Mouse (Mus musculus): Measurements from ENCODE around the gene Pusl1. TPM values are rescaled to one million over a fixed set of nuclear protein-coding genes. Genes with fewer than 3 reads are reported as not detected.

Gene Pusl1
- polyA plus RNA-seq, 1 experiment from 2014 or later, result 35.6 TPM

DNA sequence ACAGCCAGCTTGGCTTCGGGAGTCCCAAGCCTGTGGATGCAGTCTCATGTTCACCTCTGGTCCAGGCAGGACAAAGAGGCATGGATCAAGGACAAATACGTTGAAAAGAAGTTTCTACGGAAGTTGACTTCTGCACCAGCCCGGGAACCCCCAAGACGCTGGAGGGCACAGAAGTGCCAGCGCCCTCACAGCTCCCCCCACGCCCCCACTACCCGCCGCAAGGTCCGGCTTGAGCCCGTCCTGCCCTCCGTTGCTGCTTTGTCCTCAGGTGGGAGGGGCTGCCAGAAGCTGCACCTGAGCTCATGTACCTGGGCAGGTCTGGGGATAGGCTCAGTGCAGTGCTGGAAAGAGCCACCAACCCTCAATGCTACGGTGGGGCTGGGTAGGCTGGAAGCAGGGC, 11.7 kb upstream of the Pusl1 start:
- H3K9me3 ChIP-seq (replicated peaks; ENCODE audit: control insufficient read depth, low read length), result no peaks in the 10 kb centered on the region
- H3K4me1 ChIP-seq (ENCODE audit: control insufficient read depth, insufficient read depth, low read length), result no peaks in the 10 kb centered on the region
- no peak for DNase-seq (ENCODE audit: low spot score)
- ATAC-seq (replicated peaks; ENCODE audit: insufficient number of reproducible peaks, low FRiP score, low TSS enrichment, low read depth), result no peak
- no peak overlapping the region for H3K9ac ChIP-seq (replicated peaks; ENCODE audit: low read length)
- no peak overlapping the region for H3K4me3 ChIP-seq (ENCODE audit: low read depth, low read length)
- H3K27ac ChIP-seq (replicated peaks; ENCODE audit: low read depth, low read length), result no peak overlapping the region
- peaks cover 8% of the 10 kb centered on the region for H3K36me3 ChIP-seq (replicated peaks; ENCODE audit: control insufficient read depth, insufficient read depth, low read depth, low read length)
- no peaks in the 10 kb centered on the region for H3K27me3 ChIP-seq (ENCODE audit: control insufficient read depth, insufficient read depth, low read length)
- 89% methylated on average over 13 of the region's 13 CpGs for WGBS
- no peak overlapping the region for H3K4me2 ChIP-seq (ENCODE audit: low read depth, low read length)

DNA sequence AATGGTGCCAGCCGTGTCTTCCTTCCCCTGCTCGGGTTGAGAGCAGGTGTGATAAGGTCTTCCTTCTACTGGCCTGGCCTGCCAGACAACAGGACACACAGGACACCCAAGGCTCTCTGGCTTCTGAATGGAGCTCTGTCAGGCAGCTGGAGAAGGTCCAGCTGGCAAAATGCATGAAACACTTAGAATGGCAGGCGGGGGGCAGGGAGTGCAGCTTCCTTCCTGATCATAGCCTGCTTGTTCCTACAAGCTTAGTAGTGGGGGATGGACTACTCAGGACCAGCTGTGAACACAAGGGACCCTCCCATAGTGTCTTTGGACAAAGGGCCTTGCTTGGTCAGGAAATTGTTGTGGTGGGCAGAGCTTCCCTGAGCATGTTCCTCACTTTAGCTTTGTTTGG, 9.6 kb upstream of the Pusl1 start:
- no peak for DNase-seq (ENCODE audit: low spot score)
- no peak for ATAC-seq (replicated peaks; ENCODE audit: insufficient number of reproducible peaks, low FRiP score, low TSS enrichment, low read depth)
- Histone ChIP-seq H3K27me3 (ENCODE audit: control insufficient read depth, insufficient read depth, low read length) (no peaks in the 10 kb centered on the region), H3K9me3 (replicated peaks; ENCODE audit: control insufficient read depth, low read length) (no peaks in the 10 kb centered on the region), H3K9ac (replicated peaks; ENCODE audit: low read length) (no peak overlapping the region), H3K4me2 (ENCODE audit: low read depth, low read length) (no peak overlapping the region), H3K4me1 (ENCODE audit: control insufficient read depth, insufficient read depth, low read length) (no peaks in the 10 kb centered on the region), H3K4me3 (ENCODE audit: low read depth, low read length) (no peak overlapping the region), H3K36me3 (replicated peaks; ENCODE audit: control insufficient read depth, insufficient read depth, low read depth, low read length) (peaks cover 8% of the 10 kb centered on the region), H3K27ac (replicated peaks; ENCODE audit: low read depth, low read length) (no peak overlapping the region)
- WGBS, result 88% methylated on average over 3 of the region's 3 CpGs

DNA sequence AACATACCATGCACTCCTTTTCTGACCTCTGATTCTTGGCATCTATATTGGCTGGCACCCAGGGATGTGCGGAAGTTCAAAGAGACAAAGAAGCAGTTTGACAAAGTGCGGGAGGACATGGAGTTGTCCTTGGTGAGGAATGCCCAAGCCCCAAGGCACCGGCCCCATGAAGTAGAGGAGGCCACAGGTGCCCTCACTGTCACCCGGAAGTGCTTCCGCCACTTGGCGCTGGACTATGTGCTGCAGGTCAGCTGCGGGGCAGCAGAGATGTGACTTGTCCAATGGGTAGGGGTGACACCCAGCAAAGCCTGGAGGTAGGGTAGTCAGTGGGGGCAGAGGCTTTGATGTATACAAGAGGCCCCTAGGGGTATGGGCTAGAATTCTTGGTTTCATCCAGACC, 7.8 kb upstream of the Pusl1 start:
- no peak overlapping the region for H3K27ac ChIP-seq (replicated peaks; ENCODE audit: low read depth, low read length)
- no peak overlapping the region for H3K4me3 ChIP-seq (ENCODE audit: low read depth, low read length)
- H3K36me3 ChIP-seq (replicated peaks; ENCODE audit: control insufficient read depth, insufficient read depth, low read depth, low read length), result peaks cover 8% of the 10 kb centered on the region
- ATAC-seq (replicated peaks; ENCODE audit: insufficient number of reproducible peaks, low FRiP score, low TSS enrichment, low read depth) (no peak), DNase-seq (ENCODE audit: low spot score) (no peak)
- no peak overlapping the region for H3K4me2 ChIP-seq (ENCODE audit: low read depth, low read length)
- WGBS, result 97% methylated on average over 7 of the region's 7 CpGs
- peaks cover 2% of the 10 kb centered on the region; the same call in 1 of the 2 replicates for H3K4me1 ChIP-seq (ENCODE audit: control insufficient read depth, insufficient read depth, low read length)
- H3K9ac ChIP-seq (replicated peaks; ENCODE audit: low read length), result no peak overlapping the region
- no peaks in the 10 kb centered on the region for H3K9me3 ChIP-seq (replicated peaks; ENCODE audit: control insufficient read depth, low read length)
- no peaks in the 10 kb centered on the region for H3K27me3 ChIP-seq (ENCODE audit: control insufficient read depth, insufficient read depth, low read length)

DNA sequence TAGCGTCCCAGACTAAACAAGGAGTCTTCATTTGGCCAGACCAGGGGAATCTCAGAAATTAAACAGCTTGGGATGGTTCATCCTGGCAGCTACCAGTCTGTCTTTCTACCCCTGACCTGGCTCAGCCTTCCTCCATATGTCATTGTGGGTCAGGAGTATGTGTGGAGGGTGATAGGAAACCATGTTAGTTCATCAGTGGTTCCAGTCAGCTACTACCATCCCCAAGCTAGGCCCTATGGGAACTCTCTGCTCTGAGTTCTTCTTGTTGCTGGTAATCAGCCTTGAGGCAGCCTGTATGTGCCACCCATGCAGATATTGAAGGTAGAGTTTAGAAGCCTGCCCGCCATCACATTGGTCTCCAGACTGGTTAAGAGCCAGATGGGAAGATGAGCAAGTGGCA, 6.7 kb upstream of the Pusl1 start:
- Histone ChIP-seq H3K27ac (replicated peaks; ENCODE audit: low read depth, low read length) (no peak overlapping the region), H3K27me3 (ENCODE audit: control insufficient read depth, insufficient read depth, low read length) (no peaks in the 10 kb centered on the region), H3K36me3 (replicated peaks; ENCODE audit: control insufficient read depth, insufficient read depth, low read depth, low read length) (peaks cover 6% of the 10 kb centered on the region), H3K4me2 (ENCODE audit: low read depth, low read length) (no peak overlapping the region), H3K9me3 (replicated peaks; ENCODE audit: control insufficient read depth, low read length) (no peaks in the 10 kb centered on the region), H3K4me3 (ENCODE audit: low read depth, low read length) (no peak overlapping the region), H3K4me1 (ENCODE audit: control insufficient read depth, insufficient read depth, low read length) (peaks cover 4% of the 10 kb centered on the region; the same call in 1 of the 2 replicates), H3K9ac (replicated peaks; ENCODE audit: low read length) (no peak overlapping the region)
- DNase-seq (ENCODE audit: low spot score), result no peak
- WGBS, result 93% methylated on average over 2 of the region's 2 CpGs
- ATAC-seq (replicated peaks; ENCODE audit: insufficient number of reproducible peaks, low FRiP score, low TSS enrichment, low read depth), result no peak

DNA sequence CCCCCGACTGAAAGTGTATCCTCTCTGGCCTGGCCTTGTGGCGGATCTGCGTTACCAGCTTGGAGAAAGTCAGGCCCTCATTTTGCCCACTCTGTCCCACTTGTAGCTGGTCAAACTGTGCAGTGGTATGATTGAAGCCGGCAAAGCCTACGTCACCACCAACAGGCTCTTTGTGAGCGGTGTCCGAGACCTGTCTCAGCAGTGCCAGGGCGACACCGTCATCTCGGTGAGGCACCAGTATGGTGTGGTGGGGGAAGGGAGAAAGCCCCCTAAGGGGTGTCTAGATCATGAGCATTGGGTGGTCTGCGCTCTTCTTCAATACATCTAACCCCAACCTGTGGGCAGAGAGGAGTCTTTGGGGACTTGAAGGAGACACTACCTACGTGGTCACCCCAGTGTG, 4.9 kb upstream of the Pusl1 start:
- Histone ChIP-seq H3K9me3 (replicated peaks; ENCODE audit: control insufficient read depth, low read length) (no peaks in the 10 kb centered on the region), H3K9ac (replicated peaks; ENCODE audit: low read length) (no peak overlapping the region), H3K4me2 (ENCODE audit: low read depth, low read length) (no peak overlapping the region), H3K27ac (replicated peaks; ENCODE audit: low read depth, low read length) (no peak overlapping the region), H3K36me3 (replicated peaks; ENCODE audit: control insufficient read depth, insufficient read depth, low read depth, low read length) (peaks cover 5% of the 10 kb centered on the region), H3K4me1 (ENCODE audit: control insufficient read depth, insufficient read depth, low read length) (peaks cover 4% of the 10 kb centered on the region; the same call in 1 of the 2 replicates), H3K4me3 (ENCODE audit: low read depth, low read length) (no peak overlapping the region), H3K27me3 (ENCODE audit: control insufficient read depth, insufficient read depth, low read length) (no peaks in the 10 kb centered on the region)
- DNase-seq (ENCODE audit: low spot score) (no peak), ATAC-seq (replicated peaks; ENCODE audit: insufficient number of reproducible peaks, low FRiP score, low TSS enrichment, low read depth) (no peak)
- 95% methylated on average over 12 of the region's 12 CpGs for WGBS

DNA sequence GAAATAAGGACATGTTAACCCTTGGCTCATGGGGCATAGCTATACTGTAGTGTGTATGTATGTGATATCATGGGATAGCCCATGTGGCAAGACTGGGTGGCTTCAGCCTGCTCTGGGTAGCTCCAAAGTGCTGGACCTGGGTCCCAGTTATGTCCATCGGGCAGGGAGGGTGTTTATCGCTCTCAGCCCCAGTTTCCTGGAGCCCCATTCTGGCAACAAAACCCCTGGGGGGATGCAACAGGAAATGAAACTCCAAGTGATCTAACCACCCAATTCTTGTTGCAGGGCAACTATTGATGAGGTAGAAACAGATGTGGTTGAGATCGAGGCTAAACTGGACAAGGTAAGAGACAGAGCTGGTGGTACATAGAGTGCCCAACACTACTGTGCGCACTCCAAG, 4.2 kb upstream of the Pusl1 start:
- Histone ChIP-seq H3K4me2 (ENCODE audit: low read depth, low read length) (no peak overlapping the region), H3K4me3 (ENCODE audit: low read depth, low read length) (no peak overlapping the region), H3K4me1 (ENCODE audit: control insufficient read depth, insufficient read depth, low read length) (peaks cover 4% of the 10 kb centered on the region; the same call in 1 of the 2 replicates), H3K27me3 (ENCODE audit: control insufficient read depth, insufficient read depth, low read length) (no peaks in the 10 kb centered on the region), H3K27ac (replicated peaks; ENCODE audit: low read depth, low read length) (no peak overlapping the region), H3K9me3 (replicated peaks; ENCODE audit: control insufficient read depth, low read length) (no peaks in the 10 kb centered on the region), H3K36me3 (replicated peaks; ENCODE audit: control insufficient read depth, insufficient read depth, low read depth, low read length) (peaks cover 2% of the 10 kb centered on the region; the same call in 1 of the 2 replicates), H3K9ac (replicated peaks; ENCODE audit: low read length) (no peak overlapping the region)
- DNase-seq (ENCODE audit: low spot score) (no peak), ATAC-seq (replicated peaks; ENCODE audit: insufficient number of reproducible peaks, low FRiP score, low TSS enrichment, low read depth) (no peak)
- 87% methylated on average over 4 of the region's 4 CpGs for WGBS

DNA sequence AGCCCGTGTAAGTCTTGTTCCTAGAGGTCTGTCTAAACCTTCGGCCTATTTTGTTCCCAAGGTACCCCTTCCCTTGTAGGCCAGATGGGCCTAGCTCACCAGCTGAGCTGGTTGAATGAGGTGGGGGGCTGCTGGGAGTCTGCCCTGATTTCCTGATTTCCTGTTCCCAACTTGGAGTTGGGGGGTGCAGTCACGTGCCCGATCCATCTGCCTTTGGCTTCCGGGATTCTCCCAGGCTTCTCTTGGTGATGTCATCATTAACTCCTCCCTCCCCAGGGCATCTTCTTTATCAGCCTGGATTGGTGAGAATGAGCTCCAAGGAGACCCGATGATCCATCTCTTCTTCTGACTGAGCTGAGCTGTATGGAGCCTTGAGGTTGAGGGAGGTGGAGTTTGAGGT, 3.6 kb upstream of the Pusl1 start:
- peaks cover 2% of the 10 kb centered on the region; the same call in 1 of the 2 replicates for H3K36me3 ChIP-seq (replicated peaks; ENCODE audit: control insufficient read depth, insufficient read depth, low read depth, low read length)
- no peaks in the 10 kb centered on the region for H3K27me3 ChIP-seq (ENCODE audit: control insufficient read depth, insufficient read depth, low read length)
- DNase-seq (ENCODE audit: low spot score) (peak; percentile 6), ATAC-seq (replicated peaks; ENCODE audit: insufficient number of reproducible peaks, low FRiP score, low TSS enrichment, low read depth) (no peak)
- H3K27ac ChIP-seq (replicated peaks; ENCODE audit: low read depth, low read length), result no peak overlapping the region
- H3K4me3 ChIP-seq (ENCODE audit: low read depth, low read length), result no peak overlapping the region
- 43% methylated on average over 6 of the region's 6 CpGs for WGBS
- no peak overlapping the region for H3K9ac ChIP-seq (replicated peaks; ENCODE audit: low read length)
- no peaks in the 10 kb centered on the region for H3K9me3 ChIP-seq (replicated peaks; ENCODE audit: control insufficient read depth, low read length)
- peaks cover 4% of the 10 kb centered on the region for H3K4me1 ChIP-seq (ENCODE audit: control insufficient read depth, insufficient read depth, low read length)
- H3K4me2 ChIP-seq (ENCODE audit: low read depth, low read length), result no peak overlapping the region

DNA sequence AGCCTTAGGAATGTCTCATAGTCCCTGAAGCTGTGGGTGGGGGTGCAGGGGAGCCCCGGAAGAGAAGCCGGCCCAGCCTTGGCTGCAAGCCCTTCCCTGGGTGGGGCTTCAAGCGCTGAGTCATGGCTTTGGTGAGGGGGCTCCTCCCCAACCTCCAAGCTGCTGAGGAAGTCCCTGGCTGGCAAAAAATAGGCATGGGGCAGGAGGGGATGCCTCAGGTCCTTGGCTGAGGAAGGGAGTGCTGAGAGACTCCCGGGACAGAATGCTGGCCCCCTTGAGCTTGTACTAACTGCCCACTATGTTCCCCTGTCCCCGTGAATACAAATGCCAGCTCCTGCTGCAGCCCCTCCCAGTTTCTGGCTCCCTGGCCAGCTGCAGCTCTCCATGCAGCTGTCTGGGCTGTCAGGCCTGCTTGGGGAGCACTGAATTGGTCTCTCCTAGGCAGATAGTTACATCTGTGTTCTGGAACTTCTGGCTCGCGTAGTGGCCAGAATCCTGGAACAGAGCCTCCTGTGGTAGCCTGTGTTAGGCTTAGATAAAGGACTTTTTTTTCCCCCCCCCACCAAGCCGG, 2.8 kb upstream of the Pusl1 start:
- H3K9me3 ChIP-seq (replicated peaks; ENCODE audit: control insufficient read depth, low read length), result no peaks in the 10 kb centered on the region
- peaks cover 4% of the 10 kb centered on the region for H3K4me1 ChIP-seq (ENCODE audit: control insufficient read depth, insufficient read depth, low read length)
- H3K4me2 ChIP-seq (ENCODE audit: low read depth, low read length), result no peak overlapping the region
- no peak overlapping the region for H3K27ac ChIP-seq (replicated peaks; ENCODE audit: low read depth, low read length)
- DNase-seq (ENCODE audit: low spot score), result no peak
- no peak overlapping the region for H3K9ac ChIP-seq (replicated peaks; ENCODE audit: low read length)
- no peak for ATAC-seq (replicated peaks; ENCODE audit: insufficient number of reproducible peaks, low FRiP score, low TSS enrichment, low read depth)
- H3K36me3 ChIP-seq (replicated peaks; ENCODE audit: control insufficient read depth, insufficient read depth, low read depth, low read length), result peaks cover 2% of the 10 kb centered on the region; the same call in 1 of the 2 replicates
- no peak overlapping the region for H3K4me3 ChIP-seq (ENCODE audit: low read depth, low read length)
- WGBS, result 34% methylated on average over 8 of the region's 8 CpGs
- no peaks in the 10 kb centered on the region for H3K27me3 ChIP-seq (ENCODE audit: control insufficient read depth, insufficient read depth, low read length)

Data from embryonic facial prominence, embryonic 11.5 days (tissue).